Mouse (Mus musculus) adrenal gland, postnatal 25 days (tissue): ENCODE results near the gene Gstt2. TPM values are rescaled to one million over a fixed set of nuclear protein-coding genes. Genes with fewer than 3 reads are reported as not detected.

ENCODE experiments used
- DNase-seq: peaks from one replicate; pipeline ENCODE4 v3.0.0; 2021; ENCODE audit warnings: mixed read lengths
- total RNA-seq: library from RNA; stranded (reverse); gene quantifications from 2 replicates; pipeline ENCODE4 v1.2.3, GENCODE M21; 2021

The Gstt2 gene
- total RNA-seq, 1 experiment from 2014 or later: 41.5 TPM

- peak; percentile 71 for DNase-seq
Observed at GRCm38 (mm10) chr10:75827668-75828360, 9.4 kb downstream of the Gstt2 start.

GRCm38 (mm10) chr10:75824530-75824929 lies 12.7 kb downstream of the Gstt2 start:
- DNase-seq: no peak

GRCm38 (mm10) chr10:75823782-75824181 lies 13.4 kb downstream of the Gstt2 start:
- no peak for DNase-seq

- no peak for DNase-seq
Observed at GRCm38 (mm10) chr10:75822443-75822842, 14.8 kb downstream of the Gstt2 start, which contains the start of gene Gstt4. Gstt4 (minus strand) TSS chr10:75822543.

- DNase-seq: no peak
Observed at GRCm38 (mm10) chr10:75819882-75820281, 17.3 kb downstream of the Gstt2 start.

- DNase-seq: no peak
Observed at GRCm38 (mm10) chr10:75818641-75819040, 18.6 kb downstream of the Gstt2 start.

GRCm38 (mm10) chr10:75804217-75804616 lies 33.0 kb downstream of the Gstt2 start:
- DNase-seq: no peak

- peak; percentile 71 for DNase-seq
Observed at GRCm38 (mm10) chr10:75798176-75798696, 39.0 kb downstream of the Gstt2 start, which contains the start of gene Gstt1. Gstt1 (minus strand) TSS chr10:75798584.

GRCm38 (mm10) chr10:75797619-75798175 lies 39.5 kb downstream of the Gstt2 start:
- DNase-seq: peak; percentile 55

- DNase-seq: no peak
Observed at GRCm38 (mm10) chr10:75796731-75797516, 40.3 kb downstream of the Gstt2 start.

GRCm38 (mm10) chr10:75794880-75795279 lies 42.3 kb downstream of the Gstt2 start:
- DNase-seq: no peak

GRCm38 (mm10) chr10:75790773-75791172 lies 46.5 kb downstream of the Gstt2 start:
- no peak for DNase-seq

GRCm38 (mm10) chr10:75789841-75790240 lies 47.4 kb downstream of the Gstt2 start:
- no peak for DNase-seq

GRCm38 (mm10) chr10:75789081-75789735 lies 48.0 kb downstream of the Gstt2 start:
- no peak for DNase-seq

- DNase-seq: no peak
Observed at GRCm38 (mm10) chr10:75788277-75788676, 48.9 kb downstream of the Gstt2 start.

GRCm38 (mm10) chr10:75785442-75785841 lies 51.8 kb downstream of the Gstt2 start:
- DNase-seq: no peak

Other genes starting within 250 kb of the Gstt2 start
- gene Ggt5, start 248.1 kb downstream of the Gstt2 start, total RNA-seq: 5.9 and 6.8 TPM in 2 replicates
- 5.9 and 8.9 TPM in 2 replicates for gene Susd2, start 193.4 kb downstream of the Gstt2 start, total RNA-seq
- 34.3 and 40.7 TPM in 2 replicates for gene Cabin1, start 73.1 kb downstream of the Gstt2 start, total RNA-seq
- 142 and 159 TPM in 2 replicates for gene Ddt, start 64.0 kb downstream of the Gstt2 start, total RNA-seq
- not detected in 2 replicates for gene Gm20441, start 56.5 kb downstream of the Gstt2 start, total RNA-seq
- gene Gstt3, start 56.0 kb downstream of the Gstt2 start, total RNA-seq: 21.4 and 24.9 TPM in 2 replicates
- 33.4 and 39.2 TPM in 2 replicates for gene Gstt1, start 38.8 kb downstream of the Gstt2 start, total RNA-seq
- gene Gstt4, start 14.9 kb downstream of the Gstt2 start, total RNA-seq: not detected in 2 replicates
- gene Mif, start 22.8 kb upstream of the Gstt2 start, total RNA-seq: 287 and 343 TPM in 2 replicates
- gene Derl3, start 56.0 kb upstream of the Gstt2 start, total RNA-seq: 1.1 and 1.5 TPM in 2 replicates
- 84.7 and 85.0 TPM in 2 replicates for gene Smarcb1, start 84.2 kb upstream of the Gstt2 start, total RNA-seq
- gene Chchd10, start 95.7 kb upstream of the Gstt2 start, total RNA-seq: 787 and 1,051 TPM in 2 replicates
- gene Mmp11, start 99.1 kb upstream of the Gstt2 start, total RNA-seq: 7.9 and 9.5 TPM in 2 replicates
- 1.3 and 2.2 TPM in 2 replicates for gene Gm867, start 103.2 kb upstream of the Gstt2 start, total RNA-seq
- gene Vpreb3, start 105.6 kb upstream of the Gstt2 start, total RNA-seq: not detected in 2 replicates
- gene Gm5134, start 117.1 kb upstream of the Gstt2 start, total RNA-seq: not detected in 2 replicates
- 11.0 and 11.4 TPM in 2 replicates for gene Zfp280b, start 195.2 kb upstream of the Gstt2 start, total RNA-seq